Mouse (Mus musculus): ENCODE results near the gene Cttnbp2nl. TPM values are rescaled to one million over a fixed set of nuclear protein-coding genes. Genes with fewer than 3 reads are reported as not detected.

Cttnbp2nl gene
- polyA plus RNA-seq, 1 experiment from 2014 or later: 44.3 TPM

GRCm38 (mm10) chr3:104995707-104996106, 57.2 kb downstream of the Cttnbp2nl start:
- Histone ChIP-seq H3K4me2 (ENCODE audit: low read depth, low read length) (no peak overlapping the region), H3K27me3 (ENCODE audit: control insufficient read depth, insufficient read depth, low read length) (no peaks in the 10 kb centered on the region), H3K4me1 (ENCODE audit: control insufficient read depth, insufficient read depth, low read length) (no peaks in the 10 kb centered on the region), H3K9ac (replicated peaks; ENCODE audit: low read length) (no peak overlapping the region), H3K36me3 (replicated peaks; ENCODE audit: control insufficient read depth, insufficient read depth, low read depth, low read length) (no peaks in the 10 kb centered on the region), H3K27ac (replicated peaks; ENCODE audit: low read depth, low read length) (no peak overlapping the region), H3K4me3 (ENCODE audit: low read depth, low read length) (no peak overlapping the region), H3K9me3 (replicated peaks; ENCODE audit: control insufficient read depth, low read length) (no peaks in the 10 kb centered on the region)
- ATAC-seq (replicated peaks; ENCODE audit: insufficient number of reproducible peaks, low FRiP score, low TSS enrichment, low read depth): no peak
- 90% methylated on average over 7 of the region's 7 CpGs for WGBS
- DNase-seq (ENCODE audit: low spot score): no peak

GRCm38 (mm10) chr3:104994415-104994841, 58.5 kb downstream of the Cttnbp2nl start:
- DNase-seq (ENCODE audit: low spot score) (peak; percentile 40), ATAC-seq (replicated peaks; ENCODE audit: insufficient number of reproducible peaks, low FRiP score, low TSS enrichment, low read depth) (peak; percentile 32; the same call in 1 of the 2 replicates)
- Histone ChIP-seq H3K36me3 (replicated peaks; ENCODE audit: control insufficient read depth, insufficient read depth, low read depth, low read length) (no peaks in the 10 kb centered on the region), H3K27ac (replicated peaks; ENCODE audit: low read depth, low read length) (no peak overlapping the region), H3K9ac (replicated peaks; ENCODE audit: low read length) (0 out of 2 replicates have a peak overlapping the region, but pooled peaks have one; percentile 3), H3K9me3 (replicated peaks; ENCODE audit: control insufficient read depth, low read length) (no peaks in the 10 kb centered on the region), H3K4me1 (ENCODE audit: control insufficient read depth, insufficient read depth, low read length) (no peaks in the 10 kb centered on the region), H3K4me3 (ENCODE audit: low read depth, low read length) (no peak overlapping the region), H3K4me2 (ENCODE audit: low read depth, low read length) (no peak overlapping the region), H3K27me3 (ENCODE audit: control insufficient read depth, insufficient read depth, low read length) (no peaks in the 10 kb centered on the region)
- WGBS: 33% methylated on average over 3 of the region's 3 CpGs

GRCm38 (mm10) chr3:104993800-104994199, 59.1 kb downstream of the Cttnbp2nl start:
- H3K4me2 ChIP-seq (ENCODE audit: low read depth, low read length): no peak overlapping the region
- no peak for ATAC-seq (replicated peaks; ENCODE audit: insufficient number of reproducible peaks, low FRiP score, low TSS enrichment, low read depth)
- WGBS: 39% methylated on average over 4 of the region's 4 CpGs

GRCm38 (mm10) chr3:104992709-104993388, 60.1 kb downstream of the Cttnbp2nl start:
- no peaks in the 10 kb centered on the region for H3K27me3 ChIP-seq (ENCODE audit: control insufficient read depth, insufficient read depth, low read length)
- H3K4me3 ChIP-seq (ENCODE audit: low read depth, low read length): no peak overlapping the region
- 13% methylated on average over 23 of the region's 23 CpGs for WGBS
- H3K4me2 ChIP-seq (ENCODE audit: low read depth, low read length): no peak overlapping the region
- no peaks in the 10 kb centered on the region for H3K36me3 ChIP-seq (replicated peaks; ENCODE audit: control insufficient read depth, insufficient read depth, low read depth, low read length)
- H3K9me3 ChIP-seq (replicated peaks; ENCODE audit: control insufficient read depth, low read length): no peaks in the 10 kb centered on the region
- H3K4me1 ChIP-seq (ENCODE audit: control insufficient read depth, insufficient read depth, low read length): no peaks in the 10 kb centered on the region
- DNase-seq (ENCODE audit: low spot score) (peak; percentile 90), ATAC-seq (replicated peaks; ENCODE audit: insufficient number of reproducible peaks, low FRiP score, low TSS enrichment, low read depth) (peak; percentile 73)
- no peak overlapping the region for H3K27ac ChIP-seq (replicated peaks; ENCODE audit: low read depth, low read length)
- H3K9ac ChIP-seq (replicated peaks; ENCODE audit: low read length): no peak overlapping the region

More at GRCm38 (mm10) chr3:104993800-104994199, 59.1 kb downstream of the Cttnbp2nl start:
- no peak for DNase-seq (ENCODE audit: low spot score)
- H3K9ac ChIP-seq (replicated peaks; ENCODE audit: low read length): no peak overlapping the region
- H3K36me3 ChIP-seq (replicated peaks; ENCODE audit: control insufficient read depth, insufficient read depth, low read depth, low read length): no peaks in the 10 kb centered on the region
- H3K4me3 ChIP-seq (ENCODE audit: low read depth, low read length): no peak overlapping the region
- no peaks in the 10 kb centered on the region for H3K27me3 ChIP-seq (ENCODE audit: control insufficient read depth, insufficient read depth, low read length)
- no peaks in the 10 kb centered on the region for H3K9me3 ChIP-seq (replicated peaks; ENCODE audit: control insufficient read depth, low read length)
- H3K27ac ChIP-seq (replicated peaks; ENCODE audit: low read depth, low read length): no peak overlapping the region
- H3K4me1 ChIP-seq (ENCODE audit: control insufficient read depth, insufficient read depth, low read length): no peaks in the 10 kb centered on the region

GRCm38 (mm10) chr3:104991703-104992102, 61.2 kb downstream of the Cttnbp2nl start:
- Histone ChIP-seq H3K9ac (replicated peaks; ENCODE audit: low read length) (no peak overlapping the region), H3K36me3 (replicated peaks; ENCODE audit: control insufficient read depth, insufficient read depth, low read depth, low read length) (no peaks in the 10 kb centered on the region), H3K27ac (replicated peaks; ENCODE audit: low read depth, low read length) (no peak overlapping the region), H3K27me3 (ENCODE audit: control insufficient read depth, insufficient read depth, low read length) (no peaks in the 10 kb centered on the region), H3K9me3 (replicated peaks; ENCODE audit: control insufficient read depth, low read length) (no peaks in the 10 kb centered on the region), H3K4me2 (ENCODE audit: low read depth, low read length) (no peak overlapping the region), H3K4me1 (ENCODE audit: control insufficient read depth, insufficient read depth, low read length) (no peaks in the 10 kb centered on the region), H3K4me3 (ENCODE audit: low read depth, low read length) (no peak overlapping the region)
- DNase-seq (ENCODE audit: low spot score) (no peak), ATAC-seq (replicated peaks; ENCODE audit: insufficient number of reproducible peaks, low FRiP score, low TSS enrichment, low read depth) (no peak)
- WGBS: 81% methylated on average over 5 of the region's 5 CpGs

- H3K4me1 ChIP-seq (ENCODE audit: control insufficient read depth, insufficient read depth, low read length): no peaks in the 10 kb centered on the region
- WGBS: 75% methylated on average over 5 of the region's 5 CpGs
- no peak overlapping the region for H3K4me2 ChIP-seq (ENCODE audit: low read depth, low read length)
- H3K36me3 ChIP-seq (replicated peaks; ENCODE audit: control insufficient read depth, insufficient read depth, low read depth, low read length): no peaks in the 10 kb centered on the region
- H3K4me3 ChIP-seq (ENCODE audit: low read depth, low read length): no peak overlapping the region
- no peaks in the 10 kb centered on the region for H3K9me3 ChIP-seq (replicated peaks; ENCODE audit: control insufficient read depth, low read length)
- DNase-seq (ENCODE audit: low spot score) (no peak), ATAC-seq (replicated peaks; ENCODE audit: insufficient number of reproducible peaks, low FRiP score, low TSS enrichment, low read depth) (no peak)
- no peaks in the 10 kb centered on the region for H3K27me3 ChIP-seq (ENCODE audit: control insufficient read depth, insufficient read depth, low read length)
- H3K27ac ChIP-seq (replicated peaks; ENCODE audit: low read depth, low read length): no peak overlapping the region
- no peak overlapping the region for H3K9ac ChIP-seq (replicated peaks; ENCODE audit: low read length)
Measured at GRCm38 (mm10) chr3:104987884-104988283, 65.1 kb downstream of the Cttnbp2nl start.

- Histone ChIP-seq H3K9me3 (replicated peaks; ENCODE audit: control insufficient read depth, low read length) (no peaks in the 10 kb centered on the region), H3K27me3 (ENCODE audit: control insufficient read depth, insufficient read depth, low read length) (no peaks in the 10 kb centered on the region), H3K27ac (replicated peaks; ENCODE audit: low read depth, low read length) (no peak overlapping the region), H3K4me1 (ENCODE audit: control insufficient read depth, insufficient read depth, low read length) (no peaks in the 10 kb centered on the region), H3K4me2 (ENCODE audit: low read depth, low read length) (no peak overlapping the region), H3K9ac (replicated peaks; ENCODE audit: low read length) (no peak overlapping the region), H3K4me3 (ENCODE audit: low read depth, low read length) (no peak overlapping the region), H3K36me3 (replicated peaks; ENCODE audit: control insufficient read depth, insufficient read depth, low read depth, low read length) (no peaks in the 10 kb centered on the region)
- WGBS: 44% methylated on average over 5 of the region's 5 CpGs
- DNase-seq (ENCODE audit: low spot score) (no peak), ATAC-seq (replicated peaks; ENCODE audit: insufficient number of reproducible peaks, low FRiP score, low TSS enrichment, low read depth) (no peak)
Measured at GRCm38 (mm10) chr3:104979735-104980134, 73.2 kb downstream of the Cttnbp2nl start.

GRCm38 (mm10) chr3:104967548-104968300, 85.2 kb downstream of the Cttnbp2nl start:
- H3K9me3 ChIP-seq (replicated peaks; ENCODE audit: control insufficient read depth, low read length): no peaks in the 10 kb centered on the region
- peak overlapping the region; percentile 71 for H3K9ac ChIP-seq (replicated peaks; ENCODE audit: low read length)
- H3K4me1 ChIP-seq (ENCODE audit: control insufficient read depth, insufficient read depth, low read length): peaks cover 9% of the 10 kb centered on the region
- under 1% methylated on average over 49 of the region's 49 CpGs for WGBS
- H3K36me3 ChIP-seq (replicated peaks; ENCODE audit: control insufficient read depth, insufficient read depth, low read depth, low read length): no peaks in the 10 kb centered on the region
- peak; percentile 92 for DNase-seq (ENCODE audit: low spot score)
- peaks cover 7% of the 10 kb centered on the region for H3K27me3 ChIP-seq (ENCODE audit: control insufficient read depth, insufficient read depth, low read length)
- H3K4me2 ChIP-seq (ENCODE audit: low read depth, low read length): peak overlapping the region; percentile 78
- H3K4me3 ChIP-seq (ENCODE audit: low read depth, low read length): peak overlapping the region; percentile 40
- peak overlapping the region; percentile 43; the same call in 1 of the 2 replicates for H3K27ac ChIP-seq (replicated peaks; ENCODE audit: low read depth, low read length)
- peak; percentile 78 for ATAC-seq (replicated peaks; ENCODE audit: insufficient number of reproducible peaks, low FRiP score, low TSS enrichment, low read depth)
